Mouse (Mus musculus) heart, embryonic 11.5 days (tissue): ENCODE measurements at regions not wholly inside any gene's neighbourhood (a gene's known extent, or its start where the extent isn't known, plus 50 kb on each side); places are given as distances from the start of the nearest gene placed in this dataset.

Experiments used
- ATAC-seq: fragments of 200-750 bp; cut with Nextera tagmentation; replicated peaks from 2 replicates; pipeline ENCODE4 v1.8.0; 2017; ENCODE audit warnings: moderate library complexity; ENCODE audit not compliant: insufficient number of reproducible peaks, low FRiP score, low TSS enrichment
- H3K27ac ChIP-seq: fragments of 300-500 bp; sonication (generic); 2 replicates; pipeline ENCODE4 v1.5.1; 2014; ENCODE audit warnings: mild to moderate bottlenecking, low read depth, low read length
- H3K27me3 ChIP-seq: fragments of 300-500 bp; sonication (generic); 2 replicates; pipeline ENCODE4 v1.6.1; 2014; ENCODE audit warnings: mild to moderate bottlenecking, low read length, mixed read lengths; ENCODE audit not compliant: control insufficient read depth, insufficient read depth
- H3K36me3 ChIP-seq: fragments of 300-500 bp; sonication (generic); 2 replicates; pipeline ENCODE4 v1.6.1; 2014; ENCODE audit warnings: mild to moderate bottlenecking, low read length, moderate library complexity, mixed read lengths; ENCODE audit not compliant: control insufficient read depth, insufficient read depth
- H3K4me1 ChIP-seq: fragments of 300-500 bp; sonication (generic); 2 replicates; pipeline ENCODE4 v1.6.1; 2014; ENCODE audit warnings: low read length; ENCODE audit not compliant: control insufficient read depth, insufficient read depth
- H3K4me2 ChIP-seq: fragments of 300-500 bp; sonication (generic); 2 replicates; pipeline ENCODE4 v1.6.1; 2014; ENCODE audit warnings: mild to moderate bottlenecking, moderate library complexity
- H3K4me3 ChIP-seq: fragments of 300-500 bp; sonication (generic); 2 replicates; pipeline ENCODE4 v1.5.1; 2014; ENCODE audit warnings: low read depth, low read length
- H3K9ac ChIP-seq: fragments of 300-500 bp; sonication (generic); 2 replicates; pipeline ENCODE4 v1.6.1; 2014; ENCODE audit warnings: mild to moderate bottlenecking, low read depth, low read length, moderate library complexity
- H3K9me3 ChIP-seq: fragments of 300-500 bp; sonication (generic); replicated peaks from 2 replicates; pipeline ENCODE4 v1.6.1; 2016; ENCODE audit warnings: low read length; ENCODE audit not compliant: control insufficient read depth
- whole genome bisulfite sequencing: fragments of 180-500 bp; shearing (Covaris S2); extraction: QIAGEN DNeasy Blood & Tissue Kit; methylation state at CpG from one replicate; pipeline ENCODE4 v1.1.7; 2014; ENCODE audit not compliant: insufficient replicate concordance; 5-methylcytosine and 5-hydroxymethylcytosine counted together

DNA sequence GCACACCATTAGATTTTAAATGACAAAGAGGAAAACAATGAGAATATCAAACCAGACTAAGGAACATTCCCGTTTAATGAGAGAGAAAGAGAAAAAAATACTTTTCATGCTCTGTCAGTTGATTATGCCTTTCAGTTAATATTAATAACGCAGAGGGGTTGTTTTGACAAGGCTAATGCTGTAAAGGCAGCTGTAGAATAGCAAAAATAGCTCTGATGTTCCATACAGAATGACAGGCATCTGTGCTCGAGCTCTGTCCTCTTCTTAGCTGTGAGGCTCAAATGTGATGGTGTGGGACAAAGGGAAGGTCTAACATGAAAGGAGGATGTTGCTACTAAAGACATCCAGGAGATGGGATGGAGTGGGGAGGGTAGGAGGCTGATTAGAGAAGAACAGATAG lies 87.1 kb upstream of the Fam3c start:
- no peaks in the 10 kb centered on the region for H3K27me3 ChIP-seq
- H3K4me2 ChIP-seq: no peak overlapping the region
- no peak overlapping the region for H3K4me3 ChIP-seq
- H3K27ac ChIP-seq: no peak overlapping the region
- 65% methylated on average over 3 of the region's 3 CpGs for WGBS
- H3K9me3 ChIP-seq: no peaks in the 10 kb centered on the region
- H3K4me1 ChIP-seq: peaks cover 3% of the 10 kb centered on the region; the same call in 1 of the 2 replicates
- no peak overlapping the region for H3K9ac ChIP-seq
- no peaks in the 10 kb centered on the region for H3K36me3 ChIP-seq
- ATAC-seq: no peak

DNA sequence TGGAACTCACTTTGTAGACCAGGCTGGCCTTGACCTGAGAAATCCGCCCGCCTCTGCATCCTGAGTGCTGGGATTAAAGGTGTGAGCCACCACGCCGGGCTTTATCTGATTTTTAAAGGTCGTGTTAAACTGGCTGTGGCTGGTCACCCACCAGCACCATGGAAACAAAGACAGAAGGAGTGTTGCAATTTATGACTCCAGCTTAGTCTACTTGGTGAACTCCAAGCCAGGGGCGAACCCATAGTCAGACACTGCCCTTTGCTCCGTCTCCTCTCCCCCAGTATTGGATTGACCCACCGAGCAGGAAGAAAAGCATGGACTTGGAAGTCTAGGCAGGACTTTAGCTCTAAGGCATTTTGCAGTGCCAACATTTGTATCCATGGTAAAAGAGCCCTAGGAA lies 86.5 kb upstream of the Fam3c start:
- no peak overlapping the region for H3K4me2 ChIP-seq
- H3K27ac ChIP-seq: no peak overlapping the region
- H3K27me3 ChIP-seq: no peaks in the 10 kb centered on the region
- H3K9ac ChIP-seq: no peak overlapping the region
- H3K36me3 ChIP-seq: no peaks in the 10 kb centered on the region
- no peak for ATAC-seq
- WGBS: 82% methylated on average over 8 of the region's 8 CpGs
- H3K4me1 ChIP-seq: peaks cover 3% of the 10 kb centered on the region; the same call in 1 of the 2 replicates
- no peaks in the 10 kb centered on the region for H3K9me3 ChIP-seq
- H3K4me3 ChIP-seq: no peak overlapping the region

DNA sequence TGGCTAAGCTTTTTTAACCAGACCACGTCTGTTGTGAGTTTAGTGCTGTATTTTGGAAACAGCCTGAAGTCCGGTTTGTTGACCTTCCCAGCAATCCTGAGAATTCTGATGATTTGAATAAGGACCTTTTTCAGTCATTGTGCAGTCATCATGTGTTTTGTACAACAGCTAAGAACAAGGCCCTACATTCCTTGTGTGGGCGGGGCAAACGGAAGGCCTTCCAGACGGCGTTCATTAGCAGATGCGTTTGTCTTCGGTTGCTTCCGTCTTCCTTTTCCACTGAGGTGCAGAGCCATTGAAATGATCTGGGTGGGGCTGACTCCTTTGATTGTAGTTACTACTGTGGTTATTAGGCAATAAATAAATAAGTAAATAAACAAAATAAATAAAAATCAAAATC lies 83.8 kb upstream of the Fam3c start:
- no peak overlapping the region for H3K4me2 ChIP-seq

DNA sequence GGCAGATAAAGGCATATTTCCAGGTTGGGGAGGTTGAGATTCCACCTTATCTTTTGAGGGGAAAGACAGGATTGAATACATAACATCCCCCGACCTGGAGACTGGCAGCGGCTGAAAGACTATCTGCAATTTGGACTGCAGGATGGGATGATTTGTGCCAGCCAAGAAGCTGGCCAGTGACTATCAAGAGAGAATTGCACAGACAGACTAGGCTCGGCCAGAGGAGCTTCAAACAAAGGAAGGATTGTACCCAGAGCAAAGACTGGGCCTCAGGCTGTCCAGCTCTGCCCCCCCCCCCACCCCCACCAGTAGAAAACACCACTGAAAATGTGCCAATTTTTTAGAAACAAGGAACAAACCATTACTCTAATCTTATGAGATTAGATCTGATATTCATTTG lies 73.0 kb upstream of the Fam3c start:
- no peak overlapping the region for H3K4me3 ChIP-seq
- H3K27ac ChIP-seq: 0 out of 2 replicates have a peak overlapping the region, but pooled peaks have one; percentile 3
- whole genome bisulfite sequencing: 37% methylated on average over 3 of the region's 3 CpGs
- H3K4me1 ChIP-seq: no peaks in the 10 kb centered on the region
- no peaks in the 10 kb centered on the region for H3K27me3 ChIP-seq
- H3K36me3 ChIP-seq: no peaks in the 10 kb centered on the region
- ATAC-seq: no peak
- H3K9ac ChIP-seq: no peak overlapping the region
- H3K9me3 ChIP-seq: no peaks in the 10 kb centered on the region
- H3K4me2 ChIP-seq: no peak overlapping the region

More for the DNA sequence above, 83.8 kb upstream of the Fam3c start:
- Histone ChIP-seq H3K36me3 (no peaks in the 10 kb centered on the region), H3K4me3 (no peak overlapping the region), H3K4me1 (peaks cover 3% of the 10 kb centered on the region; the same call in 1 of the 2 replicates), H3K27ac (no peak overlapping the region), H3K9ac (no peak overlapping the region), H3K27me3 (no peaks in the 10 kb centered on the region), H3K9me3 (no peaks in the 10 kb centered on the region)
- ATAC-seq: no peak
- WGBS: 81% methylated on average over 9 of the region's 9 CpGs

DNA sequence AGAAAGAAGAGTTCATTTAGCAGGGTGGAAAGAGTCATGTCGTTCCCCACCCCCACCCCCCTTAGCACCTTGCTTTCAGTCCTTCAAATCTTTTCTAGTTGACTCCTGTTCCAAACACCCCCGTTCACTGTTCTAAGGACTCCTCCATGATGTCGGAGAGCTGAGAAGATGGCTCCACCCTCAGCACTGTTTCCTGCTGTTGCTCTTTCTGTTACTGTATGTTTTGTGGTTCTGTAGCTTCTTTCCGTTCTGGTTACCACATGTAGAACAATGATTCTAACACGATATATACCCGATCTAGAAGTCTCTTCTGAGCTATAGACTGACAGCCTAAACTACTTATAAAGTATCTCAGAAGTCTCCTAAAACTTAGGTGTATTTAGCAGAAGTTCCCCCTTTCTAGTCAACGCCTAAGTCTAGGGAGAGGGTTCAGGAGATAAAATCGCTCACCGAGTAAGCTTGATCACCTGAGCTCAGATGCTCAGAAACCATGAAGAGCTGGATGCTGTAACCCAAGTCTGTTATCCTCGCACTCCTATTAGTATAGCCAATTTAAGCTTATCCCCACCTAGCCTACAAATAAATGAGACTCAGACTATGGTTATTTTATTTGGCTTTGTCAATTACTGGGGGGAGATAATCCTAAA lies 68.2 kb upstream of the Fam3c start:
- no peak overlapping the region for H3K4me2 ChIP-seq
- no peak overlapping the region for H3K4me3 ChIP-seq
- WGBS: 82% methylated on average over 10 of the region's 10 CpGs
- H3K36me3 ChIP-seq: no peaks in the 10 kb centered on the region
- no peak overlapping the region for H3K27ac ChIP-seq
- no peaks in the 10 kb centered on the region for H3K27me3 ChIP-seq
- no peak for ATAC-seq
- no peaks in the 10 kb centered on the region for H3K4me1 ChIP-seq
- no peak overlapping the region for H3K9ac ChIP-seq
- H3K9me3 ChIP-seq: no peaks in the 10 kb centered on the region

DNA sequence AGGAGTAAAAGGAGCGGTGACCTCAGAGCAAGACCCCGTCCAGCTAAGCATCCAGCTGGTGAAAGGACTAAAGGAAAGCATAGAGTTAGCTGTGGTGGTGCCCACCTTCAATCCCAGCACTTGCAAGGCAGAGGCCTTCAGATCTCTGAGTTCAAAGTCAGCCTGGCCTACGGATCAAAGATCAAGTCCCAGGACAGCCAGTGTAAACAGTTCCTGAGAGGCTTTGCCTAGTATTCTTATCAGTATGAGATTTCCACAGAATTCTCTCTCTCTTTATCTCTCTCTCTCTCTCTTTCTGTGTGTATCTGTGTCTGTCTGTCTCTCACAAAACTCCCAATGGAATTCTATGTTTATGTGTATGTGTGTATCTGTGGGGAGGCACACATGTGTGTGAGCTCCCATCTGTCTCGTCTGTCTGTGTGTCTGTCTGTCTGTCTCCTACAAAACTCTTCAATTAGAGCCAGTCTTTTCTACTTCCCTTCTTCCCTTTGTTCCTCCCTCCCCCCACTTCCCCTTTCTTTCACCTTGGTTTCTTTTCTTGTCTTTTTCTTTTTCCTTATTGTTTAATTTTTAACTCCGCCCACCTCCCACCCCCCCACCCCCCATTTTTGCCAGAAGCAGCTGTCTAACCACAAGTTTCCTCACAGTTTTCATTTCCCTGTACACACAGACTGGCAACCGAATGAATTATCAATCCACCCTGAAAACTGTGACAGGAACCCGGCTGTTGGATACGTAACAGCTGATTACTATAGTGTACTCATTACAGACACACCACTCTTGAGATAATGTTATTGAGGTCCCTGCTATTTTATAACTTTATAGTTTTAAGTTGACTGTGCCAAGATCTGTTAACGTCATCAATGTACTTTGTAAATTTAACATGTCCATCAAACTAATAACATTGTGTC lies 67.3 kb upstream of the Fam3c start:
- no peak overlapping the region for H3K9ac ChIP-seq
- H3K27me3 ChIP-seq: no peaks in the 10 kb centered on the region
- H3K4me3 ChIP-seq: no peak overlapping the region
- H3K4me2 ChIP-seq: no peak overlapping the region
- H3K27ac ChIP-seq: no peak overlapping the region
- no peaks in the 10 kb centered on the region for H3K9me3 ChIP-seq
- H3K36me3 ChIP-seq: no peaks in the 10 kb centered on the region
- no peak for ATAC-seq
- whole genome bisulfite sequencing: 61% methylated on average over 9 of the region's 9 CpGs
- no peaks in the 10 kb centered on the region for H3K4me1 ChIP-seq

DNA sequence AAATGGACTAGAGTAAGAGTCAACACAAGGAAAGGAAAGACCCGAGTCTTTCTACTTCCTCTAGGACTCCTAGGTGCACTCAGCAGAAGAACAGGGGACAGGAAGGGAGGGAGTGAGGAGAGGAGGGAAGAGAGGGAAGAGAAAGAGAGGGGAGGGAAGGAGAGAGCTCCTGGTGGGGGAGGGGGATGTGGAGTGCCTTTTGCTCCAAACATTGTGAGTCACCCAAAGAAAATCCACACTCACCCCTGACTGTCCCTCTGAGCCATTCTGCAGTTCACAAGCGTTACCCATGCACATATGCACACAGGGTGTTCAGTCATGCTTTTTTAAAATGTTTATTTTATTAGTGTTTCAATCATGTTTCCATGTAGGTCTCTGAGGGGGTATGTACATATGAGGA lies 65.5 kb upstream of the Fam3c start:
- H3K27ac ChIP-seq: no peak overlapping the region
- H3K4me1 ChIP-seq: no peaks in the 10 kb centered on the region
- no peaks in the 10 kb centered on the region for H3K27me3 ChIP-seq
- WGBS: 74% methylated on average over 2 of the region's 2 CpGs
- H3K9ac ChIP-seq: no peak overlapping the region
- H3K4me2 ChIP-seq: no peak overlapping the region
- no peaks in the 10 kb centered on the region for H3K36me3 ChIP-seq
- H3K9me3 ChIP-seq: no peaks in the 10 kb centered on the region
- H3K4me3 ChIP-seq: no peak overlapping the region
- no peak for ATAC-seq

DNA sequence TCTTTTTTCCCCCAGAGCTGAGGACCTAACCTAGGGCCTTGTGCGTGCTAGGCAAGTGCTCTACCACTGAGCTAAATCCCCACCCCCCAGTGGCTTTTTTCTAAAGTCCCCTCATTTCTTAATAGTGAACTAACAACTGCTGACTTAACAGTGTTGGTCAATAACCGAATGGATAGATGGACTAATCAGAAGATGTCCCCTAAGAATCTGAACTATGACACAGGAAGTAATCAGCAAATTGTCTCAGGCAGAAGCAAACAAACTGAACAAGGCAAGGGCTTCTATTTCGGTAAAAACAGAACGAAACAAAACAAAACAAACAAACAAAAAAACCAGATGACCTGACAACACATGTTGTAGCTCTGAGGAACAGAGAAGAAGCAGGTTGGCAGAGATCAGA lies 62.2 kb upstream of the Fam3c start:
- H3K9ac ChIP-seq: no peak overlapping the region
- no peak overlapping the region for H3K4me2 ChIP-seq
- WGBS: 58% methylated on average over 4 of the region's 4 CpGs
- ATAC-seq: no peak
- no peaks in the 10 kb centered on the region for H3K27me3 ChIP-seq
- H3K36me3 ChIP-seq: no peaks in the 10 kb centered on the region
- no peak overlapping the region for H3K27ac ChIP-seq
- no peaks in the 10 kb centered on the region for H3K9me3 ChIP-seq
- no peak overlapping the region for H3K4me3 ChIP-seq
- no peaks in the 10 kb centered on the region for H3K4me1 ChIP-seq
